Mouse (Mus musculus) thymus, postnatal 25 days (tissue): ENCODE data around the gene Cers6.

Source experiments
- DNase-seq: peaks from one replicate; pipeline ENCODE4 v3.0.0; 2022

Cers6 gene

DNA sequence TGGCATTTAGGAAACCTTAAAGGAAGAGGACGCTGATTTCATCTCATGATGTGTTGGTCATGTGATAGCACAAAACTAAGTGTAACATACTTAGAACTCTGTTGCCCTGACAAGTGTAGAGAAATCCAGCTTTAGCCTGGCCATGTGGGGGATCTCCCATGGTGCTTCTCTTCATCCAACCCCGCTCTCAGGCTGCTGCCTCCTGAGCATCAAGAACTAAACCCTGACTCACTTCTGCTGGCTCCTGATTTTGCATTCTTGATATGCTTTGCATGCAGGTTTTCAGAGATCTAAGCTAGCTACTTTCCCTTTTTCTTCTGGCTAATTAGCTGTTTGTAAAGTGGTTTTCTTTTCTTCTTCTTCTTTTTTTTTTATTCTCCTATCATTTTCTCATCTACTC, 163.6 kb downstream of the Cers6 start:
- no peak for DNase-seq

- no peak for DNase-seq
These were observed 171.3 kb downstream of the Cers6 start for GRCm38 (mm10) chr2:69032562-69032961.

DNA sequence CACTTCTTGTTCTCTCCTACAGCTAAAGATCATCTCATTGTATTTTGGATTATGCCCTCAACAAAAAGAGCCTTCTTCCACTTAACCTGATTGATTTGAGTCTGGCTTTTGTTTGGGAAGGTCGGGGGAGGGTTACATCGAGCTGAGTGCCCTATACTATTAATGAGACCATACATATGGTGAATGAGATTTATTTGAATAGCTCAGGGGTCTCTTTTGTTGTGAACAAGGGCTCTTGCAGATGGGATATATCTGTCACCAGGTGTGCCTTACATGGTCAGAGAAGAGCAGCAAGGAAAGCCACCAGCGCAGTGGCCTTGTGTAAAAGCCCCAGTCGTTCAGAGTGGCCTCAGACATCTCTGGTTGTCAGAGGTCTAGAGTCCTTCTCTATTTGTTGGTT, 174.2 kb downstream of the Cers6 start:
- no peak for DNase-seq

DNA sequence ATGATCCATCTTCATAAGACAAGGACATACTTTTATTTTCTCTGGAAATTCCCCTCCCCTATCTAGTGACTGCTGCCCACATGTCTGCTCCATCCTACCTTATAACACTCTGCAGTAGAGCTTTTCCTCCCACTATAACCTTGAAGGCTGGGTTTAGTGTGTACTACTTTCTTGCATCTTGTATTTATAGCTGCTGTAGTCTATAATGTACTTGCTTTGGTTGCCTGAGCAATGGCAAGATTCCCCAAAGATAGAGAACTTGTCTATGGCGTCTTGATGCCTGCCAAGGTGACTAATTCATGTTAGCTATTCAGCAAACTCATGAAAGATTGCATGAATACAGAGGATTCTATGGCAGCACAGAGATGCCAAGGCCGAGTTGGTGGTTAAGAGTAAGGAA, 176.1 kb downstream of the Cers6 start:
- DNase-seq = no peak

GRCm38 (mm10) chr2:69042327-69043106, 181.3 kb downstream of the Cers6 start:
- DNase-seq = no peak

- peak; percentile 75 for DNase-seq
These were observed 182.3 kb downstream of the Cers6 start for GRCm38 (mm10) chr2:69043431-69044118.

- DNase-seq = no peak
These were observed 184.7 kb downstream of the Cers6 start for GRCm38 (mm10) chr2:69045926-69046325.

GRCm38 (mm10) chr2:69047297-69047696, 186.1 kb downstream of the Cers6 start:
- DNase-seq = no peak

DNA sequence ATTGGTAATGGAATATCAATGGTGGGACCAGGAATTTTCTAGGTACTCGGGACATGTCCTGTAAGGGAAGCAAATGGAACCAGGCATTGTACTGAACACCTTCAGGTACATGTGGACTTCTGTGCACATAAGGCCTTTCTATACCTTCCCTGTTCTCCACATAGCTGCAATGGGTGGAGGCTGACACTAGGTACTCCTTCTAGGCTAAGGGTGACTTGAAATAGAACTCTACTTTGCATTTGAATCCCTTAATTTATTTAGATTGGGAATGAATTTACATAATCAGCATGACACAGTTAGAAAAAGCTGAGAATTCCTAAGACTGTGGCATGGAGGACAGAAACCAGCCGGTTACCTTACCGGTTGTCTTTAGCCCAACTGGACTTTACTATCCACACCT, 186.6 kb downstream of the Cers6 start:
- no peak for DNase-seq

GRCm38 (mm10) chr2:69049179-69049578, 187.9 kb downstream of the Cers6 start:
- DNase-seq = no peak

DNA sequence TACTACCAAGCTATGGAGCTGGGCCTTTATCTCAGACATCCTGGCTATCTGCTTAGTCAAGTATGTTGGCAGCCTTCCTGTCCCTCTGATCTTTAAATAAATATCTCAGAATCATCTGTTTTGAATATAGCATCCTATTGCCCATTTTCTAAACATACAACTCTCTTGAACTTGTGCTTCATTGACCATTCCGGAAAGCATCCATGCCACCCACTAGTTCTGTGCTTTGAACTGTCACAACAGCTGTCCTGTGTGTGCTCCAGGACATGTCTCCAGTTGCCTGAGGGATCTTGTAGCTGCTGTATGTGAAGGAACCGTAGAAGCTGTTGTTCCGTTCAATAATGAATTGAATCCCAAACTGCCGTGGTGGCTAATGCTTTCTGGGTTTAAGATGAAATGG, 188.9 kb downstream of the Cers6 start:
- DNase-seq = no peak

GRCm38 (mm10) chr2:69051596-69051995, 190.4 kb downstream of the Cers6 start:
- no peak for DNase-seq

GRCm38 (mm10) chr2:69053210-69053858, 192.1 kb downstream of the Cers6 start:
- no peak for DNase-seq

DNA sequence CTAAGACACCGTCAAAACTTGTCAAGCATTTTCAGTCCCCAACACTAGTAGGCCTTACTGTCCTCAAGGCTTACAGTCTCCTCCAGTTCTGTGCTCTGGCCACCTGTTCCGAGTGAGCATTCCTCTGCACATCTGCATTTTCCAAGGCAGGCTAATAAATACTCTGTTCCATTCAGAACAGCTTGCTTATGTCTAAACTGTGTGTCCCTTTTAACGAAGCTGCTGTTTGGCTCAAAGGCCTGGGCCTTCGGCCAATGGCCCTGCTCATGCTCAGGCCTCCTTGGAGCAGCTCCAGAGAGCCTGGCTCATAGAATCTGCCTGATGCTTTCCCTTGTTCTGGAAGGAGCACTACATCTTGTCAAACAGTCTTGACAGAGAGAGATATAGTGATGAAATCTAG, 193.0 kb downstream of the Cers6 start:
- DNase-seq = no peak

DNA sequence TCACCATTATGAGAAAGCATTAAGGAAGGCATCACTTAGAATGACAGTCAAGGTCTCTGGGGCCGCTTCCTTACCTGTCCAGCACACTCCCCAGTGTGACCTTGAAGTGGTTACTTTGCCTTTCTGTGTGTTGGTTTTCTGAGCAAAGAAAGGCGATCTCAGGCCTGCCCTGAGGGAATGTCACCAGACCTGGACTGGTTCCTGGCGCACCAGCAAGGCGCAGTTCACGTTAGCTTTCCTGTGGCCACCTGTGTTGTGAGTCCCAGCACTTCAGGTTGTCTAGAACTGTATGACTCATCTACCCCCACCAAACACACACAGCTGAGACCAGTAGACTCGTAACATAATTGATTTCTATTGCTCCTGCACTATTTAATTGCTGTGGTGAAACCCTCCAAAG, 193.9 kb downstream of the Cers6 start:
- DNase-seq = no peak

GRCm38 (mm10) chr2:69061313-69061712, 200.1 kb downstream of the Cers6 start:
- DNase-seq = peak; percentile 44

GRCm38 (mm10) chr2:69061910-69062689, 200.9 kb downstream of the Cers6 start:
- no peak for DNase-seq

DNA sequence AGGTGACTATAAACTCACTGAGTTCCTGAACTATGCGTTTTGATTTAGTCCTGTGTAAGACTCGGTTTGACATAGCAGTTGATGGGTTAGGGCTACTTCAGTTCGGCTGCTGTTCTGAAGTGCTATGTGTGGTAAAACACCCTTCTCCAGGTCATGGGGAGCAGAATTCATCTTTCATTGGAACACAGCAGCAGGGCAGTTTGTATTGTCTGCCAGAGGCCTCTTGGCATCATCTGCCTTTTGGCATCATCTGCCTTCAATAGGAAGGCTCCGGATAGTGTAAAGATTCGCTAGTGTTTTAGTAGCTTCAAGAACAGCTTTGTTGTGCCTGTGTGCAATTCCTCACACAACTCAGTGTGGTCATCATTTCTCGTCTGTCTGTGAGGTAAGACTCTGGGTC, 203.5 kb downstream of the Cers6 start:
- DNase-seq = no peak

GRCm38 (mm10) chr2:69071440-69072235, 210.4 kb downstream of the Cers6 start:
- no peak for DNase-seq

- DNase-seq = no peak
These were observed 215.9 kb downstream of the Cers6 start for GRCm38 (mm10) chr2:69077189-69077588.

DNA sequence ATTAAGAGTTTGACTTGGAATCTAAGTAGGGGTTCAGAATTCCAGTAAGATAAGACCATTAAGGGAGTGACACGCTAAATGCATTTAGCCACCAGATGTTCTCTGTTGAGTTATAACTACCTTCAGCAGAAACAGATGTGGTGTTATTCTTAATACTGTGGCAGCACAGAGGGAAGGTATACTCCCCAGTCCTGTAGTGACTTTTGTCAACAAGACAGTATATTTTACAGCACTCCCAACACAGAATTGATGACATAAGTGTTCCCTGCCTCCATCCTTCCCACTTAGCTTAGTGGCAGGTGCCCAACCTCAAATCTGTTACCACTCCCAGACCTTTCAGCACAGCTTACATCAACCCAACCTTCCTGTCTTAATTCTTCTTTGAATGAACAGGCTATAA, 219.5 kb downstream of the Cers6 start:
- no peak for DNase-seq

DNA sequence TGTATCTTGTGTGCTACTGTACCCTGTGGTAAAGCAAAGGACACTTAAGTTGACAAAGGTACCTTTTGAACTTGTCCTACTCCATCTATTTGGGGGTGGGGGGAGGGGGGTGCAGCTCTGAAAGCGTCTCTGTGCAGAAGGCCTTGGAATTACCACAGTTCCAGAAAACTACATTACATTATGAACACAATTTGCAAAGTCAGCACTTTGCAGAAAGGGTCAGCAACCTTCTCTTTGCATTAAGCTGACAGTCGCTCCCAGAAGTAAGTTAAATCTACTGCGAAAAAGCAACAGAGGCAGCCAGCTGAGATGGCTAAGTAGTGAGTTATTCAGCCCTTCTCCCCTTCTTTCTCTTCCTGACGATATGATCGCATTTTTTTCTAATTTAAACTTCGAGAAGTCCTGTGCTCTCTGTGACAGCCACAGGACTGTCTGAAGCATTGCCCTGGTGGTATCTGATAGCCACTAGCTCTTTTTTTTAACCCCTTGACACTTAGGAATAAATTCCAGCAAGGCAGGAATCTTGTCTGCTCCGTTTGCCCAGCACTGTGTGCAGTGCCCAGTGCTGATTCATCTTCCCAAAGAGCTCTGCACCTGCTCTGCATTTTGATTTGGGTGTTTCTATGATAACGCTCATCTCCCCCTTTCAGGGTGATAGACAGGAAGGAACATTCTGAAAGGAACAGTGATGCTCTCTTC, 221.4 kb downstream of the Cers6 start:
- DNase-seq = no peak
